Mouse (Mus musculus) gastrocnemius, postnatal 4 days (tissue): ENCODE measurements around the gene Abhd17c. TPM values are rescaled to one million over a fixed set of nuclear protein-coding genes. Genes with fewer than 3 reads are reported as not detected.
"Not testable (repeated sequence)": the region's sequence is repeated elsewhere in the genome, so short reads cannot be mapped to it uniquely, and the experiment has no call there.

Source experiments
- DNase-seq, 2 experiments: peaks; one replicate each; pipeline ENCODE4 v3.0.0; 2021 to 2022; ENCODE audit warnings: low spot score in 2 of 2, mixed read lengths in 2 of 2
- total RNA-seq, 2 experiments: library from RNA; stranded (reverse); gene quantifications; 2 replicates each; pipeline ENCODE4 v1.2.3; 2021

Gene Abhd17c
- total RNA-seq, 2 experiments from 2014 or later, result 17.2 to 18.2 TPM

GRCm38 (mm10) chr7:84153821-84154220, 2.1 kb upstream of the Abhd17c start:
- no peak for DNase-seq

GRCm38 (mm10) chr7:84152821-84153220, 1.1 kb upstream of the Abhd17c start:
- DNase-seq, result no peak

GRCm38 (mm10) chr7:84152374-84152773, 681 bp upstream of the Abhd17c start:
- DNase-seq, result no peak

GRCm38 (mm10) chr7:84151960-84152334, 254 bp upstream of the Abhd17c start:
- peak; percentile 88 to 92 for DNase-seq

- DNase-seq, result no peak
Measured at GRCm38 (mm10) chr7:84150361-84151000, 1.2 kb downstream of the Abhd17c start.

GRCm38 (mm10) chr7:84149821-84150220, 1.9 kb downstream of the Abhd17c start:
- DNase-seq, result no peak

- DNase-seq, result no peak
Measured at GRCm38 (mm10) chr7:84148896-84149295, 2.8 kb downstream of the Abhd17c start.

- DNase-seq, result no peak
Measured at GRCm38 (mm10) chr7:84147746-84148145, 3.9 kb downstream of the Abhd17c start.

GRCm38 (mm10) chr7:84145633-84146032, 6.1 kb downstream of the Abhd17c start:
- DNase-seq, result no peak

GRCm38 (mm10) chr7:84142736-84143473, 8.8 kb downstream of the Abhd17c start:
- DNase-seq, result no peak

GRCm38 (mm10) chr7:84142196-84142595, 9.5 kb downstream of the Abhd17c start:
- no peak for DNase-seq

GRCm38 (mm10) chr7:84139566-84139965, 12.1 kb downstream of the Abhd17c start:
- DNase-seq, result no peak

GRCm38 (mm10) chr7:84138731-84139130, 13.0 kb downstream of the Abhd17c start:
- no peak for DNase-seq

- no peak for DNase-seq
Measured at GRCm38 (mm10) chr7:84137779-84138178, 13.9 kb downstream of the Abhd17c start.

GRCm38 (mm10) chr7:84135799-84136700, 15.6 kb downstream of the Abhd17c start:
- DNase-seq, result no peak

GRCm38 (mm10) chr7:84132704-84133103, 19.0 kb downstream of the Abhd17c start:
- DNase-seq, result no peak

GRCm38 (mm10) chr7:84131736-84132135, 20.0 kb downstream of the Abhd17c start:
- no peak for DNase-seq

GRCm38 (mm10) chr7:84128661-84129060, 23.0 kb downstream of the Abhd17c start:
- peak in 1 of 2 experiments; percentile 42 for DNase-seq

- no peak for DNase-seq
Measured at GRCm38 (mm10) chr7:84125730-84126129, 26.0 kb downstream of the Abhd17c start.

- not testable (repeated sequence) for DNase-seq
Measured at GRCm38 (mm10) chr7:84123651-84124050, 28.0 kb downstream of the Abhd17c start.

GRCm38 (mm10) chr7:84121778-84122177, 29.9 kb downstream of the Abhd17c start:
- DNase-seq, result no peak
